Mouse (Mus musculus) layer of hippocampus, adult 9-10 months (tissue): ENCODE data around the gene Gm11213.

Experiments used
- DNase-seq: peaks from one replicate; pipeline ENCODE4 v3.0.0; 2022; ENCODE audit warnings: low spot score

Gene Gm11213

GRCm38 (mm10) chr4:63604945-63605344 lies at the start of gene Gm11213:
Gm11213 (minus strand) TSS chr4:63605261.
- DNase-seq, result no peak

GRCm38 (mm10) chr4:63654381-63654780 lies 49.3 kb upstream of the Gm11213 start:
- no peak for DNase-seq

- DNase-seq, result no peak
Measured at GRCm38 (mm10) chr4:63643956-63644726, 39.1 kb upstream of the Gm11213 start.

- DNase-seq, result no peak
Measured at GRCm38 (mm10) chr4:63639842-63640241, 34.8 kb upstream of the Gm11213 start.

- DNase-seq, result no peak
Measured at GRCm38 (mm10) chr4:63638603-63639002, 33.5 kb upstream of the Gm11213 start.

- DNase-seq, result no peak
Measured at GRCm38 (mm10) chr4:63633181-63633580, 28.1 kb upstream of the Gm11213 start.

- DNase-seq, result no peak
Measured at GRCm38 (mm10) chr4:63627111-63627510, 22.1 kb upstream of the Gm11213 start.

- DNase-seq, result no peak
Measured at GRCm38 (mm10) chr4:63625563-63626080, 20.6 kb upstream of the Gm11213 start.

- no peak for DNase-seq
Measured at GRCm38 (mm10) chr4:63622378-63622835, 17.3 kb upstream of the Gm11213 start, which contains the start of gene Tex48. Tex48 (minus strand) TSS chr4:63622428.

- DNase-seq, result no peak
Measured at GRCm38 (mm10) chr4:63621861-63622260, 16.8 kb upstream of the Gm11213 start.

GRCm38 (mm10) chr4:63608391-63608790 lies 3.3 kb upstream of the Gm11213 start:
- DNase-seq, result no peak

GRCm38 (mm10) chr4:63605968-63606367 lies 907 bp upstream of the Gm11213 start:
- DNase-seq, result no peak

- DNase-seq, result no peak
Measured at GRCm38 (mm10) chr4:63605545-63605944, 484 bp upstream of the Gm11213 start.

- no peak for DNase-seq
Measured at GRCm38 (mm10) chr4:63601263-63601662, 3.8 kb downstream of the Gm11213 start.

- DNase-seq, result no peak
Measured at GRCm38 (mm10) chr4:63600786-63601185, 4.3 kb downstream of the Gm11213 start.

- DNase-seq, result no peak
Measured at GRCm38 (mm10) chr4:63596010-63596409, 9.1 kb downstream of the Gm11213 start.

GRCm38 (mm10) chr4:63595259-63595658 lies 9.8 kb downstream of the Gm11213 start:
- no peak for DNase-seq

- DNase-seq, result no peak
Measured at GRCm38 (mm10) chr4:63594459-63595110, 10.5 kb downstream of the Gm11213 start.

- no peak for DNase-seq
Measured at GRCm38 (mm10) chr4:63590538-63590937, 14.5 kb downstream of the Gm11213 start.

- no peak for DNase-seq
Measured at GRCm38 (mm10) chr4:63589987-63590386, 15.1 kb downstream of the Gm11213 start.

- DNase-seq, result no peak
Measured at GRCm38 (mm10) chr4:63586240-63586639, 18.8 kb downstream of the Gm11213 start.

- no peak for DNase-seq
Measured at GRCm38 (mm10) chr4:63585216-63585615, 19.8 kb downstream of the Gm11213 start.

GRCm38 (mm10) chr4:63582580-63582979 lies 22.5 kb downstream of the Gm11213 start:
- no peak for DNase-seq
